Comparison of ENCODE assay signal across 31 mouse cellular contexts in genomic region chr5:34280976-34281375, GRCm38 (mm10). TPM values are rescaled to one million over a fixed set of nuclear protein-coding genes. Genes with fewer than 3 reads are reported as not detected.
DNase-seq lines count a peak whose midpoint lies in the region; ATAC-seq lines count a peak whose summit lies in the region.
"Had no signal": no experiment of that assay in that cellular context is flagged by ENCODE, and none has a peak within 500 bp of the region (broad histone marks: within the 10 kb centered on the region; RNA-seq: fewer than 3 reads in every experiment).

No protein-coding gene starts in this region.

- H3K9ac ChIP-seq in heart, embryonic 15.5 days: no peak overlapping the region
- H3K9ac ChIP-seq: hindbrain, embryonic 12.5 days; hindbrain, embryonic 15.5 days had no signal

- DNase-seq in frontal cortex, postnatal 14 days (ENCODE audit: low spot score in 2 of 2): no peak
- no peak for DNase-seq in heart, adult 18-20 months
- peak; percentile 35 for DNase-seq in heart, postnatal 4 days
- DNase-seq in heart, embryonic 10.5 days (ENCODE audit: low spot score): no peak
- DNase-seq in layer of hippocampus, adult 8-10 months (ENCODE audit: low spot score in 2 of 2): no peak
- DNase-seq: adrenal gland, postnatal 10 days; adrenal gland, postnatal 36 days; B cell, adult 2 months; cerebellum, adult 11 months; cerebellum, postnatal 10 days; cerebellum, postnatal 36 days; gastrocnemius, adult 2 months; gastrocnemius, postnatal 14 days; heart, adult 2 months; kidney, adult 2 months had no signal

- H3K27ac ChIP-seq in heart, embryonic 15.5 days: no peak overlapping the region
- H3K27ac ChIP-seq in heart, embryonic 10.5 days: no peak overlapping the region
- H3K27ac ChIP-seq: forebrain, embryonic 10.5 days; gastrocnemius, adult 2 months; heart, adult 2 months; hindbrain, embryonic 12.5 days; hindbrain, embryonic 15.5 days had no signal

- H3K27me3 ChIP-seq in heart, embryonic 15.5 days: peaks cover 11% of the 10 kb centered on the region
- peaks cover 30% of the 10 kb centered on the region for H3K27me3 ChIP-seq in heart, embryonic 10.5 days (ENCODE audit: insufficient read depth, poor library complexity, severe bottlenecking)
- H3K27me3 ChIP-seq: CH12.LX, Patski had no signal

- H3K4me2 ChIP-seq in heart, embryonic 15.5 days: 0 out of 2 replicates have a peak overlapping the region, but pooled peaks have one; percentile 21
- H3K4me2 ChIP-seq: hindbrain, embryonic 12.5 days; hindbrain, embryonic 15.5 days had no signal

- 26% methylated on average over 7 of the region's 7 CpGs for WGBS in heart, embryonic 15.5 days
- 48% methylated on average over 7 of the region's 7 CpGs for whole genome bisulfite sequencing in heart, embryonic 10.5 days

- H3K4me3 ChIP-seq in heart, embryonic 15.5 days: no peak overlapping the region
- H3K4me3 ChIP-seq in heart, embryonic 10.5 days: no peak overlapping the region
- H3K4me3 ChIP-seq: forebrain, embryonic 10.5 days; gastrocnemius, adult 2 months; heart, adult 2 months; hindbrain, embryonic 12.5 days; hindbrain, embryonic 15.5 days had no signal

- peaks cover 11% of the 10 kb centered on the region for H3K4me1 ChIP-seq in heart, embryonic 15.5 days (replicated peaks)
- H3K4me1 ChIP-seq in heart, embryonic 10.5 days: peaks cover 18% of the 10 kb centered on the region; the same call in 1 of the 2 replicates
- H3K4me1 ChIP-seq: hindbrain, embryonic 12.5 days; hindbrain, embryonic 15.5 days had no signal

- no peaks in the 10 kb centered on the region for H3K9me3 ChIP-seq in heart, embryonic 15.5 days (replicated peaks)
- H3K9me3 ChIP-seq in heart, embryonic 10.5 days: no peaks in the 10 kb centered on the region
- H3K9me3 ChIP-seq: forebrain, embryonic 10.5 days; G1E; hindbrain, embryonic 12.5 days; hindbrain, embryonic 15.5 days had no signal

- H3K36me3 ChIP-seq in heart, embryonic 15.5 days: no peaks in the 10 kb centered on the region
- no peaks in the 10 kb centered on the region for H3K36me3 ChIP-seq in heart, embryonic 10.5 days
- H3K36me3 ChIP-seq: forebrain, embryonic 10.5 days; G1E; hindbrain, embryonic 12.5 days; hindbrain, embryonic 15.5 days had no signal

- ATAC-seq in frontal cortex, adult (ENCODE audit: low TSS enrichment): peak; percentile 62
- ATAC-seq in heart, embryonic 15.5 days (replicated peaks; ENCODE audit: insufficient number of reproducible peaks, insufficient read depth, low FRiP score, low read depth): no peak
- ATAC-seq: forebrain, embryonic 14.5 days; intestine, postnatal 0 days; Patski had no signal

RNA-seq across cellular contexts. Expression of gene Zfyve28, which starts 7.3 kb away (rescaled TPM):
- polyA plus RNA-seq in heart, embryonic 15.5 days (2015; fragmentation: Nextera tagmentation; extraction: Ambion mirVana): 0.23 and 0.89 TPM in 2 replicates
- under 1 TPM; 0.42 to 0.59 TPM for total RNA-seq in heart, adult 18-20 months (2021)
- total RNA-seq in heart, postnatal 4 days (2021): 1 to 10 TPM; 1.5 to 2.5 TPM
- 0.52 and 0.93 TPM in 2 replicates for polyA plus RNA-seq in heart, embryonic 10.5 days (2016; fragmentation: Nextera tagmentation; extraction: Ambion mirVana)
- total RNA-seq in layer of hippocampus, adult 8-10 months (2022): 10 to 100 TPM; 32.5 to 37.0 (median 33.5) TPM
- polyA plus RNA-seq: G1E had no signal

RNA-seq across cellular contexts. Expression of gene Cfap99, which starts 7.4 kb away (rescaled TPM):
- 0.08 TPM in 1 of 2 replicates, not detected in the other for polyA plus RNA-seq in heart, embryonic 15.5 days (2015; fragmentation: Nextera tagmentation; extraction: Ambion mirVana)
- total RNA-seq in heart, adult 18-20 months (2021): not detected
- not detected for total RNA-seq in heart, postnatal 4 days (2021)
- 0.12 TPM in 1 of 2 replicates, not detected in the other for polyA plus RNA-seq in heart, embryonic 10.5 days (2016; fragmentation: Nextera tagmentation; extraction: Ambion mirVana)
- total RNA-seq in layer of hippocampus, adult 8-10 months (2022): under 1 TPM; 0.52 to 0.85 (median 0.74) TPM
- total RNA-seq: adrenal gland, adult 18-20 months; adrenal gland, postnatal 10 days; adrenal gland, postnatal 36 days; CH12.LX; G1E; gastrocnemius, adult 2 months; heart, adult 2 months; heart, postnatal 10 days; hematopoietic stem cell, adult 5-6 weeks had no signal
- polyA plus RNA-seq: embryonic facial prominence, embryonic 11.5 days; forebrain, embryonic 10.5 days; G1E; heart, adult 2 months; hindbrain, embryonic 15.5 days; intestine, embryonic 14.5 days; intestine, postnatal 0 days; kidney, embryonic 14.5 days; Patski had no signal

RNA-seq across cellular contexts. Expression of gene Rnf4, which starts 55.1 kb away (rescaled TPM):
- 88.5 and 112 TPM in 2 replicates for polyA plus RNA-seq in heart, embryonic 15.5 days (2015; fragmentation: Nextera tagmentation; extraction: Ambion mirVana)
- 10 to 100 TPM; 29.1 to 32.2 TPM for total RNA-seq in heart, adult 18-20 months (2021)
- 10 to 100 TPM; 85.8 to 86.3 TPM for total RNA-seq in heart, postnatal 4 days (2021)
- 150 and 156 TPM in 2 replicates for polyA plus RNA-seq in heart, embryonic 10.5 days (2016; fragmentation: Nextera tagmentation; extraction: Ambion mirVana)
- 10 to 100 TPM; 82.2 to 87.7 (median 84.1) TPM for total RNA-seq in layer of hippocampus, adult 8-10 months (2022)

Comparison
In these comparisons a context has a peak if more than half of its experiments do, and no peak if none do; other contexts are left out.
1. RNA of gene Zfyve28, which starts 7.3 kb away (total RNA-seq): 32.5 to 37.0 TPM in layer of hippocampus, adult 8-10 months; 1.5 to 2.5 TPM in heart, postnatal 4 days and 0.42 to 0.59 TPM in heart, adult 18-20 months; every median in the first group is over 4 times any median in the second.